Mouse (Mus musculus) activated CD4-positive, CD25-positive, alpha-beta regulatory T cell, adult 9 weeks (primary cell): ENCODE data around the gene Cpne6. TPM values are rescaled to one million over a fixed set of nuclear protein-coding genes. Genes with fewer than 3 reads are reported as not detected.

Source experiments
- polyA plus RNA-seq: library from polyadenylated mRNA; unstranded; fragments of 100-300 nt; shearing (Covaris generic); gene quantifications from one replicate; pipeline ENCODE4 v1.2.1, GENCODE M21; 2017

Gene Cpne6
- not detected for polyA plus RNA-seq

GRCm38 (mm10) chr14:55510125-55510731 is at the start of gene Cpne6:
Gene Cpne6, plus strand, starts transcription at chr14:55510445.

GRCm38 (mm10) chr14:55478651-55479599 is 31.3 kb upstream of the Cpne6 start, which contains the start of gene Dhrs4:
Gene Dhrs4, plus strand, starts transcription at chr14:55478758.

DNA sequence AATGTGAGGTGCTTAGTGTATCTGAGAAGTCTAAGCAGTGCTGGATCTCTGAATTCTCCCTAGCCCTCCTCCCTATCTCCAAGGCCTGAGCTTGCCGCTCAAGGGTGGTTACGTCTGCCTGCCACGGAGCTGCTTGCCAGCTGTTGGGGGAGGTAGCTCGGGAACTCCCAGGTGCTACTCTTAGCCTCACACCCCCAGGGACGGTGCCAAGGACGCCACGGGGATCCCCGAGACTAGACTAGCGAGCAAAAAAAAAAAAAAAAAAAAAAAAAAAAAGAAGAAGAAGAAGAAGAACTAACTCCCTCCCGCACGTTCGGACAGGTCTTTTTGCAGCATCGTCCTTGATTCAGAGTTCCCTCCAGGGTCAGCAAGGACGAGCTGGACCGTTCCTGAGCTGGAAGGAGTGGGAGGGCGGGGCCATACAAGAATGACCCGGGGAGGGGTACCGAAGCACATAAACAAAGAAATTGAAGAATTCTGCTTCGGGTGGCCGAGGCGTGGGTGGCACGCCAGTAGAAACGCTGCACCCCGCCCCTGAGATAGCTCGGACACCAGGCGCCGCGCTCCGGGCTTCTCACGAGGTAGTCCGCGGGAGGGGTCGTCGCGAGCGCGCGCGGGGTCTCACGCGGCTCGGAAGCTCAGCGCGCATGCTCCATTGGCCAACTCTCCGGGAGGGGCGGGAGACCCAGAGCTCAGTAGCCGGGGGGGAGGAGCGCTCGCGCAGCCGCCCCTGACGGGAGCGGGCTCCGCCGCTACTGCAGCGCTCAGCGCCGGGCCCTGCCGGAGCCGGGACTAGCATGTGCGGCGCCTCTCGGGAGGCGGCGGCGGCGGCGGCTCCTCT is 19.7 kb upstream of the Cpne6 start, which contains the start of gene Carmil3:
Carmil3 (plus strand) TSS at position 291 of the 841 bp plus-strand sequence.

DNA sequence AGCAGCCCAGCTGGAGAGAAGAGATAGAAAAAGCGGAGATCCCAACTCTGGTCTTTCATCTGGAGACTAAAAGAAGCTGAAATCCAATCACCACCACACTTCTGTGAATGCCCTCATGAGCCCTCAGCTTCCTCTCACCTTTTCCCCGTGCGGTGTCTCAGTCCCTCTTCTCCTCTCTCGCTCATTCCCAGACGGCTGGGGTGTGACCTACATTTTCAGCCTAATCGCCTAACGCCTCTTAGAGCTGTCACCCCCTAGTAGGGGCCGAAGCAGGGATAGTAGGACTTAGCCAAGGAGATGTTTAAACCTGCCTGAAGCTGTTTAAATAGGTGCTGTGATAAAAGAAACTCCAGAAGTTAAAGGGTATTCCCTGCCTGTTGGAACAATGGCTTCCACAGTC is 14.5 kb downstream of the Cpne6 start, which contains the start of gene Nrl:
Nrl (minus strand) TSS at position 197 of the 400 bp plus-strand sequence.

GRCm38 (mm10) chr14:55540067-55540786 is 30.0 kb downstream of the Cpne6 start, which contains the start of gene Pck2:
Gene Pck2, plus strand, starts transcription at chr14:55540266.

DNA sequence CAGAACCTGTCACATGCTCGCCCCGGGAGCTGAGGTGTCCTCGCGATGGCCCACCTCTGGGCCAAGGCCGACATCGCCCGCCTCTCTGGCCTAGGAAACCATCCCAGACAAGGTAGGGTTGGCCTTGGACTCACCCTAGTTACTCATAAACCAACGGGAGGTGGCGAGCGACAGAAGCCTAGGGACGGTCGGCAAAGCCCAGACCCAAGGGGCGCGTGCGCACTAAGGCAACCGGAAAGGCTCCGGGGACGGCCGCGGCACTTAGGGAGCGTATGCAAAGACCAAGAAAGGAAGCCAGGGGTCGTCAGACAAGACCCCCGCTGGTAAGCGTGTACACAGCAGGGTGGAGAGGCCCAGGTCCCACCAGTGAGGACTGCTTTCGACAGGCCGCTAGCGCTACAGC is 49.6 kb downstream of the Cpne6 start, which contains the start of gene Dcaf11:
Dcaf11 (plus strand) TSS at position 208 of the 403 bp plus-strand sequence.

DNA sequence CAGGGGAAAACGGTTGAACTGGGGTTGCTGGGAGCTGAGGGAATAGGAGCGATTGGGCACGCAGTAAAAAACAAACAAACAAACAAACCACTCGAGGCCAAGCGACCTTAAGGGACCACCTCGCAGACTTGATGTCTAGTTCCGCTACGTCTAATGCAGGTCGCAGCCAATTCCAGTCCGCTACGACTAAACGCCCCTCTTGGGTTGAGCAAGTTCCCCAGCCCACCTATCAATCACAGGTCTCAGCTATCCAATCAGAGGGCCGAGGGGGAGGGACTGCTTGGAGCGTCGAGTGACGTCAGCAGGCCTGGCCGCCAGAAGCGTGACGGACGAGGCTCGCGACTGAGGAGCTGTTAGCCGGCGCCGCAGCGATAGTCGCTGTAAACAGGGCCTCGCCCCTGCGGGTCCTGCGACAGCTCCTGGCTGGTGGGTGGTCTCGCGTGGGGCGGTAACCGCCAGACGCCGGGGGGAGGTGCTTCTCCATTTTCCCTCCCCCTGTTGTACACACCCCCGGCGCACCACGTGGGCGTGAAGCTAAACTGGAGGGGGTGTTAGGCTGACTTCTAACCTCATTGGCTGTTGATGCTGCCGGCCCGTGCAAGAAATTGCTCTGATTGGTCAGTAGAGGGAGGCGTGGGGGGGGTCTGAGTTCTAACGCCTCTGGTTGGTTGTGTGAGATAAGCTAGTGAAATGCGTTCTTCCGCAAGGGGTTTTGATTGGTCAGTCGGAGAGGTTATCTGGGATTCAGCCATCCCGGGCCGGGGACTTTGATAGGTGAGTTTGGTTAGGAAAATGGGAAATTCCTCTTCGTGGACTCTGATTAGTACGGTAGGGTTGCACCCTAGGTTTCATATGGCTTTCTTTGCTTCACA is 50.2 kb downstream of the Cpne6 start, which contains the start of gene A730061H03Rik:
A730061H03Rik (minus strand) TSS at position 205 of the 872 bp plus-strand sequence.

Other genes with a start within 250 kb of the Cpne6 start
- gene Dhrs4, start 31.7 kb upstream of the Cpne6 start, polyA plus RNA-seq: 39.7 TPM
- not detected for gene Carmil3, start 19.8 kb upstream of the Cpne6 start, polyA plus RNA-seq
- gene Nrl, start 14.5 kb downstream of the Cpne6 start, polyA plus RNA-seq: 0.07 TPM
- 46.5 TPM for gene Pck2, start 29.8 kb downstream of the Cpne6 start, polyA plus RNA-seq
- 159 TPM for gene Dcaf11, start 49.6 kb downstream of the Cpne6 start, polyA plus RNA-seq
- 4.7 TPM for gene A730061H03Rik, start 50.0 kb downstream of the Cpne6 start, polyA plus RNA-seq
- not detected for gene Fitm1, start 65.2 kb downstream of the Cpne6 start, polyA plus RNA-seq
- gene Psme1, start 67.7 kb downstream of the Cpne6 start, polyA plus RNA-seq: 1,178 TPM
- 32.1 TPM for gene Emc9, start 74.9 kb downstream of the Cpne6 start, polyA plus RNA-seq
- gene Psme2, start 80.7 kb downstream of the Cpne6 start, polyA plus RNA-seq: 1,001 TPM
- gene Rnf31, start 81.3 kb downstream of the Cpne6 start, polyA plus RNA-seq: 79.7 TPM
- gene Irf9, start 93.1 kb downstream of the Cpne6 start, polyA plus RNA-seq: 209 TPM
- 10.1 TPM for gene Rec8, start 107.6 kb downstream of the Cpne6 start, polyA plus RNA-seq
- 74.4 TPM for gene Ipo4, start 125.5 kb downstream of the Cpne6 start, polyA plus RNA-seq
- 2.5 TPM for gene Gm49378, start 127.5 kb downstream of the Cpne6 start, polyA plus RNA-seq
- gene Tm9sf1, start 133.4 kb downstream of the Cpne6 start, polyA plus RNA-seq: 95.5 TPM
- gene Tssk4, start 139.7 kb downstream of the Cpne6 start, polyA plus RNA-seq: 1.4 TPM
- 120 TPM for gene Mdp1, start 150.1 kb downstream of the Cpne6 start, polyA plus RNA-seq
- gene Gmpr2, start 161.5 kb downstream of the Cpne6 start, polyA plus RNA-seq: 49.3 TPM
- 452 TPM for gene Nedd8, start 161.7 kb downstream of the Cpne6 start, polyA plus RNA-seq
- 62.3 TPM for gene Tinf2, start 171.4 kb downstream of the Cpne6 start, polyA plus RNA-seq
- gene Tgm1, start 203.5 kb downstream of the Cpne6 start, polyA plus RNA-seq: 0.39 TPM
- gene Rabggta, start 211.8 kb downstream of the Cpne6 start, polyA plus RNA-seq: 71.3 TPM
- gene Dhrs1, start 235.2 kb downstream of the Cpne6 start, polyA plus RNA-seq: 56.9 TPM
- gene Nop9, start 235.2 kb downstream of the Cpne6 start, polyA plus RNA-seq: 15.6 TPM
- gene Cideb, start 248.0 kb downstream of the Cpne6 start, polyA plus RNA-seq: not detected